Mouse (Mus musculus): ENCODE results near the gene Gk.

The Gk gene

DNA sequence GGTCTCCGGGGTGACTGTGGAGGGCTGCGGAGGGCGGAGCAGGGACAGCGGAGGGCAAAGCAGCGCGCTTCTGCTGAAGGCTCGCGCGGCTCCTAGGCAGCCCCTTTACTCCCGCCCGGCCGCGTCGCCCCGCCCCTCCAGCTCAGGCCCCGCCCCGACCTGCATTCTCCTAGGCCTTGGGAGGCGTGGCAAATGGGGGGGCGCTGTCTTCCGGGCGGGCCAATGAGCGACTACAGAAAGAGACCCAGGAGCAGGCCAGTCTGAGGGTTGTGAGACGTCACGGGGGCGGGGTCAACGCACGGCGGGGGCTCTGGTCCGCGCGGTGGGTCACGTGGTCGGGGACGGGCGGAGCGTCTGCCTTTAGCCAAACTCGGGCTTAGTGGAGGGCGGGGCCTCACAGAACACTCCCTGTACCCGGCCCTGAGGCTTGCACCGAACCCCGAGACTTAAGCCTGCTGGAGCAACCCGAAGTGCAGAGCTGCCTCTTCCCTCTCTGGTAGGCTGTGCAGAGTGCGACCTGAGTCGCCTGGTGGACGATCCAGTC lies at the start of gene Gk:
Gene Gk, minus strand, starts transcription at position 276 of the 544 bp plus-strand sequence.
- TF ChIP-seq GATA4 (IDR thresholded peaks at IDR 0.05; ENCODE audit: insufficient replicate concordance, low read length), result no peak; the same call in 1 of the 2 replicates

DNA sequence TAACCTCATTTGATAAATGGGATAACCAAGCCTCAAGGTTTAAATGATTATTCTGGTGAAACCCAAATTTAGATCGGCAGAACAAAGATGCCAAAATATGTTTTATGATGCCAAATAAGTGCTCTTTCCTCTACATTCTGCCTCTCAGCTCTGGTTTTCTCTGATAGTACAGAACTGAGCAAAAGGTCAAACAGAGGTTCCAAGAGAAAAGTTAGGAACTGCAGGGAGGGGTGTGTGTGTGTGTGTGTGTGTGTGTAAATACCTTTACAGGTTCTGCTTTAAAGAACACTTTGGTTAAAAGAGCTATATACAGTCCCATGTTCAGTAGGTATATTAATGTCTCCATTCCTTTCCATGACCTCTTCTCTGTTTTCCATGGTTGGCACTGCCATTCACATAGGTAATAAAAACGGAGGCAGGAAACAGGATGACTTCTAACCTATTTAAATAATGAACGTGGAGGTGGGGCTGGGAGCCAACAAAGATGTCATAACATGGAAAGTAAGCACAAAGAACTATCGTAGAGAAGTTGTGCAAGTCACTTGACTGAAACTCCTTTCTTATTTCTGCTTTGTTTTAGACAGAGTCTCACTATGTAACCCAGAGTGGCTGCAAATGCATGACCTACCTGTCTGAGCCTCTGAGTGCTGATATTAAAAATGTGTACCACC lies 28.2 kb upstream of the Gk start:
- no peak for TF ChIP-seq GATA4 (IDR thresholded peaks at IDR 0.05; ENCODE audit: insufficient replicate concordance, low read length)

DNA sequence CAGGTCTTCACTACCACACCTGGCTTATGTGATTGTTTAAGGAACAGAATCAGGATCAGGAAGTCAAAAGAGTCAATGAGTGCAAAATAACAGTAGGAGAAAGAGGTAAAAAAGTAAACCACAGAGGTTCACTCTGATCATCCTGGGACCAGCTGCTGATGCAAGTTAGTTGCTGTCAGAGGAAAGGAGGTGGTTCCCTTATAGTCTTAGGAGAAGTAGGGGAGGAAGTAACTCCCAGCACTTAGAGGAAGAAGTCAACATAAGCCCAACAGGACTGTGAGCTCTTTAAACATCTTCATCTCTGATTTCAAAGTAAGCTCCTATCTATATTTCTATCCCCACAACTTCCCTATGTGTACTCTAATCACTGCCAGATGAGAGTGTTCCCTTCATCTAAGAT lies 26.4 kb upstream of the Gk start:
- no peak for TF ChIP-seq GATA4 (IDR thresholded peaks at IDR 0.05; ENCODE audit: insufficient replicate concordance, low read length)

DNA sequence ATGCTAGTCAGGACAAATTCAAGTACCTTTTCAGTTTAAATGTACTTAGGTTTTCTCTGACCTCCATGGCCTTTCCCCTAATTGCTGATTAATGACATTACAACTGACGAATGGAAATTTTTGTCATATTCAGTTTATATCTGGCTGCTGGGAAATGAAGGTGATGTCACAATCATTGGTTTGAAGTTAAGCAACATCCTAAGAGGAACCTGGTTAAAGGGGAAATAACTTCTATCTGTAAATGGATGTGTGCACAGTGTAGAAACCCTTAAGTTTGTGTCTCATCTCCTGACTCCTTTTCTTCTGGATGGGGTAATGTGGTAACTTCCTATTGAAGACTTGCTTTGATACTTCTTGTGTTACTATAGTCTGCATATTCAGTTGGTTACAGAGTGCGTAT lies 20.8 kb upstream of the Gk start:
- no peak for TF ChIP-seq GATA4 (IDR thresholded peaks at IDR 0.05; ENCODE audit: insufficient replicate concordance, low read length)

DNA sequence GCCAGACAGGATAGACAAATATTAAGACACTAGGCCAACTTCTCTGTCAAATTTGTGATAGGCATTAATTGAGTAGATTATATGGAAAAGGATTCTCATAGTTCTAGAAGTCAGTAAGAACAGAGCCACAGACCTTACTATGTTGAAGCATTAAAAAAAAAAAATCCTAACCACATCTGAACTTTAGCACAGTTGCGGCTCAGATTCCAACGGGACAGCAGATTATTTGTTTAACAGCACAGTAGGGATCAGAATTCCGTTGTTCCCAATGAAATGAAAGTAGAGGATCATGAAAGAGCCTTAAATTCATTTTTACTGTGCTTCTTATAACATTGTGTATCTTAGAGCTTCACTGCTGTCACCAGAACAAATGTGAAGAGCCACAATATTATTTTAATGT lies 1.7 kb upstream of the Gk start:
- TF ChIP-seq GATA4 (IDR thresholded peaks at IDR 0.05; ENCODE audit: insufficient replicate concordance, low read length), result no peak

DNA sequence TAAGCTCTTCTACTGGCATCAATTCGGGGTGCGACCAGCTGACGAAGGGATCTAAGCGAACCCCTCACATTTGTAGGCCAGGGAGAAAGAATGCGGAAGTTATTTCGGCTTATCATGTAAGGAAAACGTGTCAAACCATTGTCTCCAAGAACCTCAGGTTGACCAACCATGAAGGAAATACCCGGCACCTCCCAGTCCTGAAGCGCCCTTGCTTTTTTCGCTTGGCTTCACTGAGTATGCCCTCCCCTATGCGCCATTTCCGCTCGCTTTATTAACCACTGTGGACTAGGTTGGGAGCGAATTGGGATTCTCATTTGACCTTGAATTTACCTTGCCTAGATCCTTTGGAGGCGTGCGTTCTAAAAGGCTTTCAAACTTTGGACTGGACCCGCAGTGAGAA lies 522 bp upstream of the Gk start:
- TF ChIP-seq GATA4 (IDR thresholded peaks at IDR 0.05; ENCODE audit: insufficient replicate concordance, low read length), result no peak

DNA sequence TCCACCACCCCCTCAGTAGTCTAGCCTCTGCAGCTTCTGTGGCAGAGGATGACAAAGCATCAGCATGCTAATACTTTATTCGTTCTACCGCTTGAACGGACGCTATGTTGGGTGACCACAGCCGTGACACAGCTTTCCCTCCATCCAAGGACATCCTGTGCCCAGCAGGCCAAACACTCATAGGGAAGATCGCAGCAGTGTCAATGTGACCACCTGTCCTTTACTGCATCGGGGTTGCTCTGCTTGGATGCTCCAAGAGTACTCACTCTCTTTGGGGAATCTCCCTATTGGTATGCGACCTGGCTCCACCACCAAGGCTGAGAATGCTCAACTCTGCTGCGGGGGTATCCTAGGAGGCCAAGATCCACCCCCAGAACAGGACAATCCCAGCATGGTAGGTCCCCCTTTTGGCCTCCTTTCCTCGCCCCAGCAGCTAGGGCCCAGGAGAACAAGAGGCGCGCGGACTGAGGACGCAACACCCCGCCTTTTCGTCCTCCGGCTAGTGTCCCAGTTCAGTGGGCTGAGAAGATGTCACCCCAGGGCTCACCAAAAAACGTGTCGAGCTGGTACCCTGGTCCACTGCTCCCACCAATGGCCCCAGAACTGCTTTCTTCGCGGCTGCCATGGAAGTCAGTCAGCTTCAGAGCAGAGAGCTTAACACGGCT lies 608 bp downstream of the Gk start:
- no peak for TF ChIP-seq GATA4 (IDR thresholded peaks at IDR 0.05; ENCODE audit: insufficient replicate concordance, low read length)

DNA sequence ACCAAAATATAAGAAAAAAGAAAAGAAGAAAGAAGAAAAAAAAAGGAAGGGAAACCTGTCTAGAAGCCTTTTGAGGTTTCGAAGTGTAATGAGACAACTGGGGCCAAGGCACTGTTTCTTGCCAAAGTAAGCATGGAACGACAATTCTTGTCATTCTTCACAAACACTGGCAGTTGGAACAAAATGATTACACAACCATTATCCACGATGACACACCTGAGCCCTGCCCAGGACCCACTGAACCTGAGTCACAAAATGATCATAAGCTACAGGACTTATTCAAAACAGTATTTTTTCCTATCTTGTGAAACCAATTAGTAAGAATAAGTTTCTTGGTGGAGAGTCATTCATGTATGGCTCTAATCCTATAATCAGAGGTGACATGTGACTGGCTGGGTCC lies 5.3 kb downstream of the Gk start:
- TF ChIP-seq GATA4 (IDR thresholded peaks at IDR 0.05; ENCODE audit: insufficient replicate concordance, low read length), result no peak

DNA sequence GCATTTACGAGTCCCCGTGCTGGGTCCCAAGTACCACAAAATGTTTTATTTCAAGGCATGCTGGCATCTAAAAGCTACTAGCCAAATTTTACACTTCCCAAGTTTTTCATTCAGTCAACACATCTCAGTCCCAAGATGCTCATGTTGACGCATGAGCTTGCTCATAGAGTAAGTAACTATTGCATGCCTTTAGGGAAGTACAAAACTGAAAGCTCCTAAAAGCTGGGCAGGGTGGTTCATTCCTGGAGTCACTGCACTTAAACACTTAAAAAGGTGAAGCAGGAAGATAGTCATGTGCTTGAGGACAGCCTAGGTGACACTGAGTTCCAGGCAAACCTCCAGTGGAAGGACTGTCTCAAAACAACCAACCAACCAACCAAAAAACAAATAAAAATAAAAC lies 5.9 kb downstream of the Gk start:
- no peak for TF ChIP-seq GATA4 (IDR thresholded peaks at IDR 0.05; ENCODE audit: insufficient replicate concordance, low read length)

DNA sequence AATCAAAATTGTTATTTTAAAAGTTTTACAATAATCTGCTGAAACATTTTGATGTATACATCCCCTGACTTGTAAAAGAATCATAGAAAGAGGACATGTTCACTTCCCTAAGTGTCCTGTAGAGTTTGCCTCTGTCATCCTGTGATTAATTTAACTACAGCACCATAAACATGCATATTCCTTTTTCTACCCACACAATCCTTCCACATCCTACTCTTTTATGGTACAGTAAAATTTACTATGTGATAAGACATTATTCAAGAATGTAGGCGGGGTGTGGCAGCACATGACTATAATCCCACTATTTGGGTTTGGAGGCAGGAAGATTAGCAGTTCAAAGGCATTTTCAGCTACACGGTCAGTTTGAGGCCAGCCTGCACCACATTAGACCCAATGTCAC lies 8.0 kb downstream of the Gk start:
- TF ChIP-seq GATA4 (IDR thresholded peaks at IDR 0.05; ENCODE audit: insufficient replicate concordance, low read length), result no peak

DNA sequence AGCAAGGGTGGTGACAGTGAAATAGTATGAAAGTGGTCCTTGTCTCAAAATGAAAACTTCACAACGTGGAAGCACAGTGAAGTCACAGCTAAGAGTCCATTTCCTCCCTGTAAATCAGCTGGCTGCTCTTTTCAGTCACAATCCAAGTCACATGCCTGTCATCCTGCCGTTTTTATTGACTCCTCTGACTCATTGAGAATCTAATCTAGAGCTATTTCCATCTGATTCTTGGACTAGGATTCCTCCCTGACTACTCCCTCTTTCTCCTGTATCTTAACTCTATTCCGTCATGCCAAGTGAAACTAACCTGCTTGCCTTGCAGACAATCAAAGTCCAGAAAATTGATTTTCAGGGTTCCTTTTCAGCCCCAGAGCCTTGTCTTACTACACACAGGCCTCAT lies 20.6 kb downstream of the Gk start:
- no peak for TF ChIP-seq GATA4 (IDR thresholded peaks at IDR 0.05; ENCODE audit: insufficient replicate concordance, low read length)

DNA sequence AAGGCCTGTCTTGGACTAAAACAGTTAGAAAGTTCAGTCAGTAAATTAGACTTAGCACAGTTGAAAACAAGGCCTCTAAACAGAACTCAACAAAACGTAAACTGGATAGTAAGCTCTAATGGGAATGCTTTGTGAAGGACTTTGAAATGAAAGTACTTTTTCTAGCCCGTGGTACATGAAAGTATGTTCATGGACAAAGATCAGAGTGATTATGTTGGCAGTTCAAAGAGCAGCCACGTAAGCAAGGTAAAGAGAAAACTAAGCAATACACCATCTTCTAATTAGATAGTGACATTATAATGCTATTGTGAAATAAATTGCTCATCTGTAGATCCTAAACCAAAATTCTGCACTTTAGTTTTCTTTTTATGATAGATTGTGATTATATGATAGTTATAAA lies 32.8 kb downstream of the Gk start:
- no peak for TF ChIP-seq GATA4 (IDR thresholded peaks at IDR 0.05; ENCODE audit: insufficient replicate concordance, low read length)

DNA sequence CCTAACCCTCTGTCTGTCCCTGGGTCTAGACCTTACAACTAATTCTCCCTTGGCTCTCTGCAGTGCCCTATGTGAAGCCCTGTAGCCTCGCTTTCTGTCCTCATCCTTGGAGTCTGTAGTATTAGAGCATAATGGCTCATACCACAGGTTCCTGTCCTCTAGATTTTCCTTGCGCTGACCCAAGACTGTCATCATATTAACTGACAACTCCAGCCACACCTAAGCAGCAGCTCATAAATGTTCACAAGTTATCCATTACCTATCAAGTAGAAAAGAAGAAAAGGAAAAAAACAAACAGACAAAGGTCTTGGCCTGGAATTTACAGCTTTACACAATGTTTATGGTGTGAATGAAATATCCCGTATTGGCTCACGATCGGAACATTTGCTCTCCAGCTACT lies 43.4 kb downstream of the Gk start:
- no peak for TF ChIP-seq GATA4 (IDR thresholded peaks at IDR 0.05; ENCODE audit: insufficient replicate concordance, low read length)

DNA sequence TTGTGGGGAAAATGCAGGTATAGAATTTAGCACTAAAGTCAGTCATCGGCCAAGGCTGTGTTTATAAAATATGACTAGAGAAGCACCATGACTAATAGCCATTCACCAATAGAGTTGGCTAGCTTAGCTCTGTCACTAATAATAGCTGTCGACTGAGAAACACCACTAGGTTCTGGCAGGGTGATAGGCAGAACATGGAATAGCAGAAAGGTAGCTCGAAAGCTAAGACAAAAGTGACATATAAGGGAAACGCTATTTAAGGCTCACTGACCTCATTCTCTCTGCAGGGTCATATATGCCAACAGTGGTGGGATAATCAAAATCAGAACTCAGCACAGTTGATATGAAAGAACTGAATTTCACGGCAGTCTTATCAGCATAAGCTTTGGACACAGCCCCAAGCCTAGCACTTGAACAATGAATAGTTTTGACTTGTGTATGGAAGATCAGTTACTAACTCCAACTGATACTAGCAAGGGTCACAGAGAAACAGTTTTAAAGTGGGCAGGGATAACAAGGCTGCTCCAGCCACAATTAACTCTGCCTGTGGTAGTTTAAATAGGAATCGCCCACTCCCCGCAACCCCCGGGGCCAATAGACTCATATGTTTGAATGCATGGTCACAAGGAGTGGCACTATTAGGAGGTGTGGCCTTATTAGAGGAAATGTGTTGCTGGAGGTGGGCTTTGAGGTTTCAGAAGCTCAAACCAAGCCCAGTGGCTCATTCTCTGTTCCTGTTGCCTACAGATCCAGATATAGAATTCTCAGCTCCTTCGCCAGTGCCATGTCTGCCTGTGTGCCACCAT lies 45.3 kb downstream of the Gk start:
- TF ChIP-seq GATA4 (IDR thresholded peaks at IDR 0.05; ENCODE audit: insufficient replicate concordance, low read length), result no peak

DNA sequence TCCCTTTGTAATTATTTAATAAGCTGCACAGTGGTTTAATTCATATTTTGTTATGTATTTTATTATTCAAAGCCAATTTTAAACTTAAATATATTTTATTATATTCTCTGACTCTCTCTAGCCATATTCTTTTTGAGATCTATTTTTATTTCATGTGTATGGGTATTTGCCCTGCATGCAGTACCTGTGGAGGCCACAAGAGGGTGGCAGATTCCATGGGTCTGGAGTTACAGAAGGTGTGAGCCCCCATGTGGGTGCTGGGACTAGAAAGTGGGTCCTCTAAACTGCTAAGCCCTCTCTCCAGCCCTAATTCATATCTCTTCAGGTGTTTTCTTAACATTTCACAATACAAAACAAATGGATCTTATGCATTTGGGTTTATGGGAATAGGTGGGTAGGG lies 55.4 kb downstream of the Gk start:
- TF ChIP-seq GATA4 (IDR thresholded peaks at IDR 0.05; ENCODE audit: insufficient replicate concordance, low read length), result no peak

DNA sequence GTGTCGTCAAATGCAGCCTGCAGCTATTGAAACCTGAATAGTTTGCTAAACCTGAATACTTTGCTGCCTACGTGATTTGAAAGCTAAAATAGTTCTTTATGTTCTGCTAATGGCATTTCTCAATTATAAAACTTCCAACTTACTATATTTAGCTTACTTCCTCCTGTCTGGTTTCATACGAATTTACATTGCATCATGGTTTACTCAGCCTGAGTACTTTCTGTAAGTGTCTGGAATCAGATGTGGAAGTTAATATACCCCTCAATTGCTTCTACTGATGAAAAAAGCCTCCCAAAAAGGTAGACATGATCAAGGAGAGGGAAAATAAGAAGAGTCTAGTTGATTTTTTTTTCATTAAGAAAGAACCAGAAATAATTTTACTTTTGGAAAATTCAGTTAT lies 66.2 kb downstream of the Gk start:
- TF ChIP-seq GATA4 (IDR thresholded peaks at IDR 0.05; ENCODE audit: insufficient replicate concordance, low read length), result no peak
